Mouse (Mus musculus) heart, adult 2 months (tissue): ENCODE results near the gene Gm12184. TPM values are rescaled to one million over a fixed set of nuclear protein-coding genes. Genes with fewer than 3 reads are reported as not detected.

Experiments
- DNase-seq, 2 experiments: peaks; one replicate each; pipeline ENCODE4 v3.0.0; 2021
- H3K27ac ChIP-seq: fragments of 200-600 bp; 2 replicates; pipeline ENCODE4 v1.8.1; 2022
- H3K27me3 ChIP-seq: fragments of 200-500 bp; 2 replicates; pipeline ENCODE4 v1.6.1; 2012; ENCODE audit warnings: mild to moderate bottlenecking, low read length, inconsistent platforms, mixed read lengths; ENCODE audit not compliant: control insufficient read depth, insufficient read depth
- H3K36me3 ChIP-seq: fragments of 200-500 bp; 2 replicates; pipeline ENCODE4 v1.6.1; 2012; ENCODE audit warnings: low read length, inconsistent platforms; ENCODE audit not compliant: control insufficient read depth, insufficient read depth
- H3K4me1 ChIP-seq: fragments of 200-500 bp; 2 replicates; pipeline ENCODE4 v1.6.1; 2011; ENCODE audit warnings: low read length; ENCODE audit not compliant: control insufficient read depth, insufficient read depth
- H3K4me3 ChIP-seq: fragments of 200-600 bp; 2 replicates; pipeline ENCODE4 v1.8.1; 2022
- H3K79me2 ChIP-seq: fragments of 200-500 bp; replicated peaks from 2 replicates; pipeline ENCODE4 v1.6.1; 2012; ENCODE audit warnings: mild to moderate bottlenecking, inconsistent platforms, low read length, moderate library complexity, mixed read lengths; ENCODE audit not compliant: control insufficient read depth, insufficient read depth
- H3K9ac ChIP-seq: fragments of 200-500 bp; 2 replicates; pipeline ENCODE4 v1.6.1; 2012; ENCODE audit warnings: low read depth, mild to moderate bottlenecking, control low read depth, inconsistent platforms, low read length, mixed read lengths
- CTCF ChIP-seq: fragments of 200-600 bp; IDR thresholded peaks from 2 replicates; pipeline ENCODE4 v1.8.1; 2022; ENCODE audit warnings: antibody characterized with exemption, mild to moderate bottlenecking, moderate library complexity
- EP300 ChIP-seq: fragments of 200-500 bp; IDR thresholded peaks from 2 replicates; pipeline ENCODE4 v1.6.1; 2011; ENCODE audit warnings: low read depth, low read length, control low read depth; ENCODE audit not compliant: insufficient read depth
- POLR2A ChIP-seq: fragments of 200-500 bp; IDR thresholded peaks from 2 replicates; pipeline ENCODE4 v1.6.1; 2011; ENCODE audit warnings: mild to moderate bottlenecking, low read depth, low read length, control low read depth; ENCODE audit not compliant: insufficient read depth
- WGBS: fragments of 180-500 bp; shearing (Covaris S2); methylation state at CpG from one replicate; pipeline ENCODE4 v1.1.7; 2018; 5-methylcytosine and 5-hydroxymethylcytosine counted together
- intact Hi-C: fragments of 180-260 bp; cut with DNase I; formaldehyde crosslinking; loops from one replicate; pipeline ENCODE4 v1.15.1; 2025
- polyA plus RNA-seq: library from polyadenylated mRNA; depleted of rRNA; stranded (reverse); fragments of >200 nt; gene quantifications from 2 replicates; pipeline ENCODE4 v1.2.3, GENCODE M21; 2012; rRNA removed
- total RNA-seq, 2 experiments: library from RNA; stranded (reverse); gene quantifications; 2 replicates each; pipeline ENCODE4 v1.2.3; 2021

Gm12184 gene
- total and polyA plus RNA-seq, 3 experiments = 3.8 to 18.8 (median 3.9) TPM

DNA sequence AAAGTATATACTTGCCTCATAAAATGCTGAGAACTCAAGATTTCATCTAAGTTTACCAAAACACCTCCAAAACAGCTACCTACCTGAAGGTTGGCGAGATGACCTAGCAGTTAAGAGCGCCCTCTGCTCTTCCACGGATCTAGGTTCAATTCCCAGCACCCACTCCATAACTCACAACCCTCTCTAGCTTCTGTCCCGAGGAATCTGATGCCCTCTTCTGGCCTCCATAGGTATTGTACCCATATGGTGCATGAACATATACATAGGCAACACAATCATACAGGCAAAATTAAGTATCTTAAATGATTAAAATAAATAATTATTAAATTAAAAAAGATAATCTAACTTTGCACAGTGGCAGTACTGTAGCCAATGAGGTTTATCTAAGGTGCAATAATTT is 44.2 kb downstream of the Gm12184 start:
- no peak for DNase-seq
- Histone ChIP-seq H3K9ac (no peak overlapping the region), H3K79me2 (no peaks in the 10 kb centered on the region), H3K4me1 (no peaks in the 10 kb centered on the region), H3K36me3 (no peaks in the 10 kb centered on the region), H3K27me3 (no peaks in the 10 kb centered on the region), H3K27ac (no peak overlapping the region), H3K4me3 (no peak overlapping the region)
- TF ChIP-seq CTCF (peak; percentile 16), EP300 (no peak)
- WGBS = 85% methylated on average over 4 of the region's 4 CpGs
- intact Hi-C loops = no loop called here

DNA sequence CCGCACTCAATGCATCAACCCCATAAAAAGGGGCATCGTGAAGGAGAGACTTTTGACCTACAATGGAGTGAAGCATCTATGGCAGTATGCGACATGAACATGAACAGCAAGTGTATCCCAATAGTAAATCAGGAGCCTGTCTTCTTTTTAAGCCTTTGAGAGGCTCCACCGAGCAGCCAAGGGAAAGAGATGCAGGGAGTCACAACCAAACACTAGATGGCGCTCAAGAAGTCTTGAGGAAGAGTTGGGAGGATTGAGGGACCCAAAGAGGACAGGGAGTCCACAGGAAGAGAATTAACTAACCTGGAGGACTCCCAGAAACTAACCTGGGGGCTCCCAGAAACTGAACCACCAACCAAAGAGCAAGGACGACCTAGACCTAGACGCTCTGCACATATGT is 47.0 kb downstream of the Gm12184 start:
- WGBS = 40% methylated on average over 7 of the region's 7 CpGs
- no peaks in the 10 kb centered on the region for H3K79me2 ChIP-seq
- H3K27me3 ChIP-seq = no peaks in the 10 kb centered on the region
- no peaks in the 10 kb centered on the region for H3K4me1 ChIP-seq
- no peak overlapping the region for H3K27ac ChIP-seq
- TF ChIP-seq CTCF = peak; percentile 71
- TF ChIP-seq POLR2A = no peak
- no peaks in the 10 kb centered on the region for H3K36me3 ChIP-seq
- intact Hi-C loops = no loop called here
- no peak overlapping the region for H3K4me3 ChIP-seq
- H3K9ac ChIP-seq = no peak overlapping the region
- no peak for DNase-seq

DNA sequence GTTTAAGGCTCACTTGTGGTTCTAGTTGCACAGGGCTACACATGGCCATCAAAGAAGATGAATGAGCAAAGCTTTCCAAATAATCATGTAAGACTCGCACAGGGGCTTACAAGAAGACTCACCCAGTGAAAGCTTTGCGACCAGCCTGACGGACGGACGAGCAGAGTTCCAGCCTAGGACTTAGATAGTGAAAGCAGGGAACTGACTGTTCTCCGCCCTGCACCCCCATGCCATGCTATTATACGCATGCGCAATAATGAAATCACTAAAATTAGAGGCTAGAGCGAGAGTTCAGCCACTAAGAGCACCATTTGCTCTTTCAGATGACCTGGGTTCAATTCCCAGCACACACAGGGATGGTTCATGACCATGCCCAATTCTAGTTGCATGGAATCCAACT is 49.2 kb downstream of the Gm12184 start:
- H3K27ac ChIP-seq = no peak overlapping the region
- 91% methylated on average over 9 of the region's 9 CpGs for WGBS
- H3K27me3 ChIP-seq = no peaks in the 10 kb centered on the region
- H3K9ac ChIP-seq = no peak overlapping the region
- H3K36me3 ChIP-seq = no peaks in the 10 kb centered on the region
- no peak overlapping the region for H3K4me3 ChIP-seq
- TF ChIP-seq CTCF = no peak
- no peak for TF ChIP-seq EP300
- no peak for TF ChIP-seq POLR2A
- no peak for DNase-seq
- no peaks in the 10 kb centered on the region for H3K4me1 ChIP-seq
- intact Hi-C loops = no loop called here
- H3K79me2 ChIP-seq = no peaks in the 10 kb centered on the region

DNA sequence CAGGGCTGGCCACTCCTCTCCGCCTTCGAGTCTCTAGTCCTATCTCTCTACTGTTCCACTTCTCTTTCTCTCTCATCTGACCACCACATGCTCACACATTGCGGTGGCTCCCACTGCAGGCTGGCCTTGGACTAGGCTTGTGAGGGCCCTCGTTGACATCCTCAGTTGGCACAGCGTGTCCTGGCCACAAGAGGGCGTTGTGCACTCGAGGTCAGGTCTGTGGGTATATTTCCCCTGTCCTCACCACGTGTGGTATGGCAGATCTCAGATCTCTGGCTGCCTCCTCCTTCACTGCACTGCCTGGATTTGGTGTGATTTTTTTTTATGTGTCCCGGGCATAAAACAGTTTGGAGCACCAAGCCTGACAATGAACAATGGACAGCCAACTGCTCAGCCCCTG is 49.8 kb downstream of the Gm12184 start:
- DNase-seq = no peak
- H3K9ac ChIP-seq = no peak overlapping the region
- H3K79me2 ChIP-seq = no peaks in the 10 kb centered on the region
- no peaks in the 10 kb centered on the region for H3K36me3 ChIP-seq
- H3K27ac ChIP-seq = no peak overlapping the region
- 43% methylated on average over 9 of the region's 9 CpGs for WGBS
- H3K4me1 ChIP-seq = no peaks in the 10 kb centered on the region
- no peak overlapping the region for H3K4me3 ChIP-seq
- intact Hi-C loops = no loop called here
- no peaks in the 10 kb centered on the region for H3K27me3 ChIP-seq
- TF ChIP-seq EP300 = no peak
- no peak for TF ChIP-seq POLR2A
- peak; percentile 29 for TF ChIP-seq CTCF

DNA sequence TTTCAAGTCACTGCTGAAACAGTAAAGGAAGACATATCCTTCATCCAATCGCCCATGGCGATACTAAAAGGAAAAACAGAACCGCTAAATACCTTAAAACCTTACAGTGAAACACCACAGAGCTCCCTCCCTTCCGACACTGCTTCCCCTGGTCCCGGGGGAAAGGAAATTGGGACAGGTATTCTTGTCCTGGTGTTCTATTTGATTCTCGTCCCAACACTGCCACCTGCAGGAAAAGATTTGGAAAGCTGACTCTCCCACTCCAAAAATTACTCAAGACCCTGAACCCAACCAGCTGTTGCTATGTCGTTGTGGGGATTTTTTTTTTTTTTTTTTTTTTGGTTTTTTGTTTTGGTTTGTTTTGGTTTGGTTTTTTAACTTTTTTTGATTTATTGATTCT is 51.0 kb downstream of the Gm12184 start:
- H3K4me1 ChIP-seq = no peaks in the 10 kb centered on the region
- no peaks in the 10 kb centered on the region for H3K27me3 ChIP-seq
- peak; percentile 73 for TF ChIP-seq CTCF
- no peak for TF ChIP-seq EP300
- TF ChIP-seq POLR2A = no peak
- H3K9ac ChIP-seq = no peak overlapping the region
- intact Hi-C loops = no loop called here
- no peak overlapping the region for H3K27ac ChIP-seq
- no peak overlapping the region for H3K4me3 ChIP-seq
- peak in 1 of 2 experiments; percentile 40 for DNase-seq
- H3K79me2 ChIP-seq = no peaks in the 10 kb centered on the region
- WGBS = under 1% methylated on average over 7 of the region's 7 CpGs
- no peaks in the 10 kb centered on the region for H3K36me3 ChIP-seq

Other genes with a start within 250 kb of the Gm12184 start
- gene Rack1, start 26.3 kb downstream of the Gm12184 start, total RNA-seq = 100 to 1,000 TPM; 337 to 437 TPM
- gene Rack1, start 26.3 kb downstream of the Gm12184 start, polyA plus RNA-seq = 867 and 1,301 TPM in 2 replicates
- 10 to 100 TPM; 19.8 to 19.9 TPM for gene Trim41, start 9.3 kb downstream of the Gm12184 start, total RNA-seq
- gene Trim41, start 9.3 kb downstream of the Gm12184 start, polyA plus RNA-seq = 19.1 and 19.3 TPM in 2 replicates
- 10 to 100 TPM; 18.2 to 18.4 TPM for gene Trim7, start 515 bp downstream of the Gm12184 start, total RNA-seq
- 27.9 and 32.6 TPM in 2 replicates for gene Trim7, start 515 bp downstream of the Gm12184 start, polyA plus RNA-seq
- 10 to 100 TPM in 1 of 2 experiments, 1 to 10 TPM in 1; 9.9 to 13.5 TPM for gene Irgm1, start 45.0 kb upstream of the Gm12184 start, total RNA-seq
- 10.0 and 17.2 TPM in 2 replicates for gene Irgm1, start 45.0 kb upstream of the Gm12184 start, polyA plus RNA-seq
- gene Gm5431, start 75.6 kb upstream of the Gm12184 start, total RNA-seq = 1 to 10 TPM; 1.4 to 1.5 TPM
- 0.20 and 0.67 TPM in 2 replicates for gene Gm5431, start 75.6 kb upstream of the Gm12184 start, polyA plus RNA-seq
- 1 to 10 TPM; 2.8 to 5.0 TPM for gene Psme2b, start 119.5 kb upstream of the Gm12184 start, total RNA-seq
- gene Psme2b, start 119.5 kb upstream of the Gm12184 start, polyA plus RNA-seq = 3.1 and 6.6 TPM in 2 replicates
- not detected for gene Olfr56, start 152.2 kb upstream of the Gm12184 start, total RNA-seq
- 0.10 and 0.18 TPM in 2 replicates for gene Olfr56, start 152.2 kb upstream of the Gm12184 start, polyA plus RNA-seq
- gene 9930111J21Rik1, start 152.7 kb upstream of the Gm12184 start, total RNA-seq = 1 to 10 TPM; 4.3 to 5.1 TPM
- gene 9930111J21Rik1, start 152.7 kb upstream of the Gm12184 start, polyA plus RNA-seq = 3.4 and 6.2 TPM in 2 replicates
- 1 to 10 TPM; 1.1 to 1.8 TPM for gene Gm12185, start 165.6 kb upstream of the Gm12184 start, total RNA-seq
- 0.29 and 0.78 TPM in 2 replicates for gene Gm12185, start 165.6 kb upstream of the Gm12184 start, polyA plus RNA-seq
- 1 to 10 TPM; 2.7 to 7.6 TPM for gene Tgtp1, start 167.5 kb upstream of the Gm12184 start, total RNA-seq
- 1.8 and 2.2 TPM in 2 replicates for gene Tgtp1, start 167.5 kb upstream of the Gm12184 start, polyA plus RNA-seq
- 1 to 10 TPM; 5.5 to 7.1 TPM for gene 9930111J21Rik2, start 224.6 kb upstream of the Gm12184 start, total RNA-seq
- 1.9 and 4.9 TPM in 2 replicates for gene 9930111J21Rik2, start 224.6 kb upstream of the Gm12184 start, polyA plus RNA-seq
- gene Tgtp2, start 237.6 kb upstream of the Gm12184 start, total RNA-seq = 1 to 10 TPM; 1.2 to 6.9 TPM
- gene Tgtp2, start 237.6 kb upstream of the Gm12184 start, polyA plus RNA-seq = 7.2 and 10.3 TPM in 2 replicates
- gene Ifi47, start 249.9 kb upstream of the Gm12184 start, total RNA-seq = 1 to 10 TPM; 2.5 to 3.3 TPM
- gene Ifi47, start 249.9 kb upstream of the Gm12184 start, polyA plus RNA-seq = 2.6 and 3.3 TPM in 2 replicates